Mouse (Mus musculus) C2C12 (cell line): ENCODE data around the gene Clec11a.

Experiments used
- CEBPB ChIP-seq: IDR thresholded peaks from one replicate; pipeline ENCODE4 v1.6.1; 2011; ENCODE audit warnings: low read depth, mild to moderate bottlenecking, control low read depth, moderate library complexity
- CTCF ChIP-seq: IDR thresholded peaks from one replicate; pipeline ENCODE4 v1.5.1; 2011; ENCODE audit not compliant: control insufficient read depth, insufficient read depth, insufficient read length
- FOSL1 ChIP-seq: IDR thresholded peaks from one replicate; pipeline ENCODE4 v1.8.0; 2011; ENCODE audit warnings: mild to moderate bottlenecking, low read length; ENCODE audit not compliant: poor library complexity, insufficient read depth, severe bottlenecking
- MAX ChIP-seq: IDR thresholded peaks from one replicate; pipeline ENCODE4 v1.6.1; 2011; ENCODE audit warnings: mild to moderate bottlenecking, control low read depth
- MYOG ChIP-seq: IDR thresholded peaks from one replicate; pipeline ENCODE4 v1.6.1; 2011; ENCODE audit not compliant: control insufficient read depth, insufficient read length; ENCODE audit errors: extremely low read depth
- USF1 ChIP-seq: IDR thresholded peaks from one replicate; pipeline ENCODE4 v1.6.1; 2011; ENCODE audit warnings: low read depth, mild to moderate bottlenecking, control low read depth, moderate library complexity

DNA sequence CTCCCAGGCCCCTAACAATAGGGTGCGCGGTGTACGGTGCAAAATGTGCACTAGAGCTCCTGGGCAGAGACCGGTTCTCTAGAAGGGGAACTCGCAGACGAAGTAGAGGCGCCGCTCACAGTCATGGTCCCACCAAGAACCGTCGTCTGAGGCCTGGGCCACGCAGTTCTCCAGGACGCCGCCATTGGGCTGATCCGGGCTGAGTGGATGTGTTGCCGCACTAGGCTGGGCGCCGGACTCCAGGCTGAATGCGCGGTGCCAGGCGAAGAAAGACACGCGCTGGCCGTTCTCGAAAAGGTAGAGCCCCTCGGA lies 2.3 kb downstream of the Clec11a start:
- TF ChIP-seq CTCF: no peak
- no peak for TF ChIP-seq MAX
- TF ChIP-seq MYOG: no peak
- no peak for TF ChIP-seq CEBPB
- no peak for TF ChIP-seq FOSL1
- TF ChIP-seq USF1: no peak
